Mouse (Mus musculus): ENCODE measurements around the gene 1700016C15Rik. TPM values are rescaled to one million over a fixed set of nuclear protein-coding genes. Genes with fewer than 3 reads are reported as not detected.

The 1700016C15Rik gene
- polyA plus RNA-seq, 1 experiment from 2014 or later = not detected

GRCm38 (mm10) chr1:177727883-177728525 lies 1.6 kb upstream of the 1700016C15Rik start:
- Histone ChIP-seq H3K4me1 (ENCODE audit: control insufficient read depth, low read depth, low read length) (no peaks in the 10 kb centered on the region; the same call in 1 of the 2 replicates), H3K9me3 (replicated peaks; ENCODE audit: control insufficient read depth, low read length) (no peaks in the 10 kb centered on the region), H3K4me2 (ENCODE audit: low read depth, low read length) (no peak overlapping the region), H3K27me3 (ENCODE audit: control insufficient read depth, insufficient read depth, low read depth, low read length) (no peaks in the 10 kb centered on the region), H3K9ac (ENCODE audit: low read depth, low read length) (no peak overlapping the region), H3K4me3 (ENCODE audit: low read depth, low read length) (no peak overlapping the region), H3K27ac (ENCODE audit: low read length) (no peak overlapping the region), H3K36me3 (ENCODE audit: control insufficient read depth, insufficient read depth) (no peaks in the 10 kb centered on the region)
- 74% methylated on average over 3 of the region's 3 CpGs for WGBS (ENCODE audit: insufficient replicate concordance)
- no peak for ATAC-seq (ENCODE audit: low read depth)

- Histone ChIP-seq H3K9me3 (replicated peaks; ENCODE audit: control insufficient read depth, low read length) (no peaks in the 10 kb centered on the region), H3K27ac (ENCODE audit: low read length) (no peak overlapping the region), H3K27me3 (ENCODE audit: control insufficient read depth, insufficient read depth, low read depth, low read length) (no peaks in the 10 kb centered on the region), H3K4me3 (ENCODE audit: low read depth, low read length) (no peak overlapping the region), H3K4me2 (ENCODE audit: low read depth, low read length) (no peak overlapping the region), H3K9ac (ENCODE audit: low read depth, low read length) (no peak overlapping the region), H3K4me1 (ENCODE audit: control insufficient read depth, low read depth, low read length) (no peaks in the 10 kb centered on the region; the same call in 1 of the 2 replicates), H3K36me3 (ENCODE audit: control insufficient read depth, insufficient read depth) (no peaks in the 10 kb centered on the region)
- 49% methylated on average over 3 of the region's 3 CpGs for WGBS (ENCODE audit: insufficient replicate concordance)
- no peak for ATAC-seq (ENCODE audit: low read depth)
Measured at GRCm38 (mm10) chr1:177731973-177732372, 2.4 kb downstream of the 1700016C15Rik start.

- no peak for ATAC-seq (ENCODE audit: low read depth)
- H3K9ac ChIP-seq (ENCODE audit: low read depth, low read length) = no peak overlapping the region
- WGBS (ENCODE audit: insufficient replicate concordance) = 26% methylated on average over 6 of the region's 6 CpGs
- no peaks in the 10 kb centered on the region for H3K36me3 ChIP-seq (ENCODE audit: control insufficient read depth, insufficient read depth)
- no peaks in the 10 kb centered on the region for H3K4me1 ChIP-seq (ENCODE audit: control insufficient read depth, low read depth, low read length)
- H3K27me3 ChIP-seq (ENCODE audit: control insufficient read depth, insufficient read depth, low read depth, low read length) = no peaks in the 10 kb centered on the region
- no peak overlapping the region for H3K4me3 ChIP-seq (ENCODE audit: low read depth, low read length)
- no peak overlapping the region for H3K27ac ChIP-seq (ENCODE audit: low read length)
- no peaks in the 10 kb centered on the region for H3K9me3 ChIP-seq (replicated peaks; ENCODE audit: control insufficient read depth, low read length)
- no peak overlapping the region for H3K4me2 ChIP-seq (ENCODE audit: low read depth, low read length)
Measured at GRCm38 (mm10) chr1:177737505-177738105, 8.0 kb downstream of the 1700016C15Rik start.

- no peaks in the 10 kb centered on the region for H3K4me1 ChIP-seq (ENCODE audit: control insufficient read depth, low read depth, low read length)
- H3K9ac ChIP-seq (ENCODE audit: low read depth, low read length) = no peak overlapping the region
- ATAC-seq (ENCODE audit: low read depth) = no peak
- 40% methylated on average over 1 of the region's 1 CpGs for WGBS (ENCODE audit: insufficient replicate concordance)
- no peak overlapping the region for H3K4me3 ChIP-seq (ENCODE audit: low read depth, low read length)
- no peaks in the 10 kb centered on the region for H3K27me3 ChIP-seq (ENCODE audit: control insufficient read depth, insufficient read depth, low read depth, low read length)
- no peak overlapping the region for H3K4me2 ChIP-seq (ENCODE audit: low read depth, low read length)
- H3K27ac ChIP-seq (ENCODE audit: low read length) = no peak overlapping the region
- H3K9me3 ChIP-seq (replicated peaks; ENCODE audit: control insufficient read depth, low read length) = no peaks in the 10 kb centered on the region
- no peaks in the 10 kb centered on the region for H3K36me3 ChIP-seq (ENCODE audit: control insufficient read depth, insufficient read depth)
Measured at GRCm38 (mm10) chr1:177740707-177741106, 11.1 kb downstream of the 1700016C15Rik start.

GRCm38 (mm10) chr1:177742119-177742518 lies 12.5 kb downstream of the 1700016C15Rik start:
- no peak overlapping the region for H3K9ac ChIP-seq (ENCODE audit: low read depth, low read length)
- no peaks in the 10 kb centered on the region for H3K4me1 ChIP-seq (ENCODE audit: control insufficient read depth, low read depth, low read length)
- H3K4me2 ChIP-seq (ENCODE audit: low read depth, low read length) = no peak overlapping the region
- no peak for ATAC-seq (ENCODE audit: low read depth)
- no peaks in the 10 kb centered on the region for H3K27me3 ChIP-seq (ENCODE audit: control insufficient read depth, insufficient read depth, low read depth, low read length)
- no peaks in the 10 kb centered on the region for H3K9me3 ChIP-seq (replicated peaks; ENCODE audit: control insufficient read depth, low read length)
- WGBS (ENCODE audit: insufficient replicate concordance) = 42% methylated on average over 1 of the region's 1 CpGs
- H3K36me3 ChIP-seq (ENCODE audit: control insufficient read depth, insufficient read depth) = no peaks in the 10 kb centered on the region
- no peak overlapping the region for H3K27ac ChIP-seq (ENCODE audit: low read length)
- H3K4me3 ChIP-seq (ENCODE audit: low read depth, low read length) = no peak overlapping the region

- H3K27me3 ChIP-seq (ENCODE audit: control insufficient read depth, insufficient read depth, low read depth, low read length) = no peaks in the 10 kb centered on the region
- no peak overlapping the region for H3K4me3 ChIP-seq (ENCODE audit: low read depth, low read length)
- H3K27ac ChIP-seq (ENCODE audit: low read length) = no peak overlapping the region
- peaks cover 2% of the 10 kb centered on the region for H3K9me3 ChIP-seq (replicated peaks; ENCODE audit: control insufficient read depth, low read length)
- WGBS (ENCODE audit: insufficient replicate concordance) = 69% methylated on average over 7 of the region's 7 CpGs
- no peak for ATAC-seq (ENCODE audit: low read depth)
- no peaks in the 10 kb centered on the region for H3K36me3 ChIP-seq (ENCODE audit: control insufficient read depth, insufficient read depth)
- no peaks in the 10 kb centered on the region for H3K4me1 ChIP-seq (ENCODE audit: control insufficient read depth, low read depth, low read length)
- H3K4me2 ChIP-seq (ENCODE audit: low read depth, low read length) = no peak overlapping the region
- no peak overlapping the region for H3K9ac ChIP-seq (ENCODE audit: low read depth, low read length)
Measured at GRCm38 (mm10) chr1:177744521-177745325, 15.1 kb downstream of the 1700016C15Rik start.

GRCm38 (mm10) chr1:177747869-177748540 lies 18.4 kb downstream of the 1700016C15Rik start:
- H3K4me2 ChIP-seq (ENCODE audit: low read depth, low read length) = no peak overlapping the region
- no peaks in the 10 kb centered on the region for H3K27me3 ChIP-seq (ENCODE audit: control insufficient read depth, insufficient read depth, low read depth, low read length)
- H3K9me3 ChIP-seq (replicated peaks; ENCODE audit: control insufficient read depth, low read length) = peaks cover 6% of the 10 kb centered on the region
- WGBS (ENCODE audit: insufficient replicate concordance) = 75% methylated on average over 6 of the region's 6 CpGs
- H3K9ac ChIP-seq (ENCODE audit: low read depth, low read length) = no peak overlapping the region
- ATAC-seq (ENCODE audit: low read depth) = no peak
- no peak overlapping the region for H3K27ac ChIP-seq (ENCODE audit: low read length)
- H3K4me1 ChIP-seq (ENCODE audit: control insufficient read depth, low read depth, low read length) = no peaks in the 10 kb centered on the region
- H3K36me3 ChIP-seq (ENCODE audit: control insufficient read depth, insufficient read depth) = no peaks in the 10 kb centered on the region
- H3K4me3 ChIP-seq (ENCODE audit: low read depth, low read length) = no peak overlapping the region

- H3K27ac ChIP-seq (ENCODE audit: low read length) = no peak overlapping the region
- no peak overlapping the region for H3K4me2 ChIP-seq (ENCODE audit: low read depth, low read length)
- no peaks in the 10 kb centered on the region for H3K36me3 ChIP-seq (ENCODE audit: control insufficient read depth, insufficient read depth)
- H3K9me3 ChIP-seq (replicated peaks; ENCODE audit: control insufficient read depth, low read length) = peaks cover 6% of the 10 kb centered on the region
- H3K4me1 ChIP-seq (ENCODE audit: control insufficient read depth, low read depth, low read length) = no peaks in the 10 kb centered on the region
- no peak for ATAC-seq (ENCODE audit: low read depth)
- H3K9ac ChIP-seq (ENCODE audit: low read depth, low read length) = no peak overlapping the region
- WGBS (ENCODE audit: insufficient replicate concordance) = 56% methylated on average over 1 of the region's 1 CpGs
- no peaks in the 10 kb centered on the region for H3K27me3 ChIP-seq (ENCODE audit: control insufficient read depth, insufficient read depth, low read depth, low read length)
- H3K4me3 ChIP-seq (ENCODE audit: low read depth, low read length) = no peak overlapping the region
Measured at GRCm38 (mm10) chr1:177753496-177753895, 23.9 kb downstream of the 1700016C15Rik start.

All from liver, embryonic 16.5 days (tissue).